Mouse (Mus musculus): Measurements from ENCODE around the gene Taf12. TPM values are rescaled to one million over a fixed set of nuclear protein-coding genes. Genes with fewer than 3 reads are reported as not detected.
A peak's percentile ranks its signal among the peaks of the same experiment; 100 is the strongest.
"Not testable (repeated sequence)": the region's sequence is repeated elsewhere in the genome, so short reads cannot be mapped to it uniquely, and the experiment has no call there.

Gene Taf12
- polyA plus RNA-seq, 1 experiment from 2014 or later = 39.8 TPM

DNA sequence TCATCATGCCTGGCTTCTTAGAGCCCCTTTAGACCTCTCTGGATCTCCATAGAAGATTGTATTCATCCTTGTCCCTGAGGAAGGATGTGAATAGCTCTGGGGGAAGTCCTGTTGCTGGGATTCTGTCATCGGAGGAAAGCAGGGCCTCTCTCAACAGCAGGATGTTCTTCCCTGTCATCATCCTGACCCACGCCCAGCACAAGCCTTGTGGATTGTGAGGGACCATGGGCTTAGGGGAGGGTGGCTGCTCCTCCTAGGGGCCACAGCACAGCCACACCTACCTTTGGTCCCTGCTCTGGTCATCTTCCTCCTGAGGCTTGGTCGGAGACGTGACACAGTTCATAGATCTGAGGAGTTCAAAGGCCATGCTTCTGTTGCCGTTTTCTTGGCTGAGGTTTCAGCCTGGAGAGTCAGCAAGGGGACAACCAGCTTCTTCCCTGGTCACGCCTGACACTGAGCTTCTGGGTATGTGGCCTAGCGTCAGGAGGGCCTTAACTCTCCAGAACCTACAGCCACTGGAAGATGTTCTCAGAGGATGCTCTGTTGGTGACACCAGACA lies 19.6 kb downstream of the Taf12 start:
- no peaks in the 10 kb centered on the region for H3K27me3 ChIP-seq (replicated peaks; ENCODE audit: control insufficient read depth, insufficient read depth, low read length)
- no peaks in the 10 kb centered on the region for H3K4me1 ChIP-seq (ENCODE audit: control insufficient read depth, insufficient read depth, low read length)
- H3K4me3 ChIP-seq (ENCODE audit: low read length) = no peak overlapping the region
- WGBS = 76% methylated on average over 7 of the region's 7 CpGs
- H3K36me3 ChIP-seq (ENCODE audit: control insufficient read depth, insufficient read depth, low read length) = peaks cover 9% of the 10 kb centered on the region
- H3K27ac ChIP-seq (ENCODE audit: low read length) = no peak overlapping the region
- H3K9me3 ChIP-seq (ENCODE audit: control insufficient read depth, low read length) = no peaks in the 10 kb centered on the region
- no peak overlapping the region for H3K9ac ChIP-seq (ENCODE audit: low read depth, low read length)
- H3K4me2 ChIP-seq (ENCODE audit: low read depth, low read length) = no peak overlapping the region
- 0 out of 2 replicates have a peak, but pooled peaks have one; percentile 33 for ATAC-seq

- Histone ChIP-seq H3K4me1 (ENCODE audit: control insufficient read depth, insufficient read depth, low read length) (no peaks in the 10 kb centered on the region), H3K27ac (ENCODE audit: low read length) (no peak overlapping the region), H3K9me3 (ENCODE audit: control insufficient read depth, low read length) (no peaks in the 10 kb centered on the region), H3K9ac (ENCODE audit: low read depth, low read length) (no peak overlapping the region), H3K36me3 (ENCODE audit: control insufficient read depth, insufficient read depth, low read length) (peaks cover 8% of the 10 kb centered on the region), H3K4me3 (ENCODE audit: low read length) (no peak overlapping the region), H3K4me2 (ENCODE audit: low read depth, low read length) (no peak overlapping the region), H3K27me3 (replicated peaks; ENCODE audit: control insufficient read depth, insufficient read depth, low read length) (no peaks in the 10 kb centered on the region)
- ATAC-seq = no peak
- WGBS = 48% methylated on average over 8 of the region's 8 CpGs
Measured at GRCm38 (mm10) chr4:132295696-132296390, 21.7 kb downstream of the Taf12 start.

- Histone ChIP-seq H3K27ac (ENCODE audit: low read length) (no peak overlapping the region), H3K4me1 (ENCODE audit: control insufficient read depth, insufficient read depth, low read length) (peaks cover 5% of the 10 kb centered on the region), H3K4me2 (ENCODE audit: low read depth, low read length) (no peak overlapping the region), H3K27me3 (replicated peaks; ENCODE audit: control insufficient read depth, insufficient read depth, low read length) (no peaks in the 10 kb centered on the region), H3K36me3 (ENCODE audit: control insufficient read depth, insufficient read depth, low read length) (no peaks in the 10 kb centered on the region), H3K9me3 (ENCODE audit: control insufficient read depth, low read length) (no peaks in the 10 kb centered on the region), H3K9ac (ENCODE audit: low read depth, low read length) (no peak overlapping the region), H3K4me3 (ENCODE audit: low read length) (no peak overlapping the region)
- no peak for ATAC-seq
- WGBS = 74% methylated on average over 1 of the region's 1 CpGs
Measured at GRCm38 (mm10) chr4:132299849-132300248, 25.7 kb downstream of the Taf12 start.

DNA sequence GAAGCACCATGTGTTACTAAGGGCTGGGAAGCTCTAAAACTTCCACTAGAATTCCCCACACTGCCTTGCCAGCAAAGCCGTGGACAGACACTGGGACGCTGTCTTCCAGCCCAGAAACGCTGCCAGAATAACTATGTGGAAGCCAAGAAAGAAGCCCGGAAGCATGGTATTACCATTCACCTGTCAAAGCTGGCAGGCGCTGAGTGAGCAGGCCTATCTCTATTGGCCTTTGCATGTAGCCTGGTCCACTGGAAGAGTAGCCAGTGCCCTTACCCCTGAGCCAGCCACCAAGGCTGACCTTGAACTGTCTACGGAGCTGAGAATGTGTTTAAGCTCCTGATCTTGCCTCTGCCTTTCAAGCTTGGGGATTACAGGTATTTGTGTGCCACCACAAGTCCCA lies 27.3 kb downstream of the Taf12 start:
- no peak overlapping the region for H3K27ac ChIP-seq (ENCODE audit: low read length)
- no peaks in the 10 kb centered on the region for H3K27me3 ChIP-seq (replicated peaks; ENCODE audit: control insufficient read depth, insufficient read depth, low read length)
- no peak for ATAC-seq
- H3K4me2 ChIP-seq (ENCODE audit: low read depth, low read length) = no peak overlapping the region
- H3K4me3 ChIP-seq (ENCODE audit: low read length) = no peak overlapping the region
- peaks cover 5% of the 10 kb centered on the region for H3K4me1 ChIP-seq (ENCODE audit: control insufficient read depth, insufficient read depth, low read length)
- no peaks in the 10 kb centered on the region for H3K36me3 ChIP-seq (ENCODE audit: control insufficient read depth, insufficient read depth, low read length)
- H3K9me3 ChIP-seq (ENCODE audit: control insufficient read depth, low read length) = no peaks in the 10 kb centered on the region
- H3K9ac ChIP-seq (ENCODE audit: low read depth, low read length) = no peak overlapping the region
- 86% methylated on average over 6 of the region's 6 CpGs for WGBS

DNA sequence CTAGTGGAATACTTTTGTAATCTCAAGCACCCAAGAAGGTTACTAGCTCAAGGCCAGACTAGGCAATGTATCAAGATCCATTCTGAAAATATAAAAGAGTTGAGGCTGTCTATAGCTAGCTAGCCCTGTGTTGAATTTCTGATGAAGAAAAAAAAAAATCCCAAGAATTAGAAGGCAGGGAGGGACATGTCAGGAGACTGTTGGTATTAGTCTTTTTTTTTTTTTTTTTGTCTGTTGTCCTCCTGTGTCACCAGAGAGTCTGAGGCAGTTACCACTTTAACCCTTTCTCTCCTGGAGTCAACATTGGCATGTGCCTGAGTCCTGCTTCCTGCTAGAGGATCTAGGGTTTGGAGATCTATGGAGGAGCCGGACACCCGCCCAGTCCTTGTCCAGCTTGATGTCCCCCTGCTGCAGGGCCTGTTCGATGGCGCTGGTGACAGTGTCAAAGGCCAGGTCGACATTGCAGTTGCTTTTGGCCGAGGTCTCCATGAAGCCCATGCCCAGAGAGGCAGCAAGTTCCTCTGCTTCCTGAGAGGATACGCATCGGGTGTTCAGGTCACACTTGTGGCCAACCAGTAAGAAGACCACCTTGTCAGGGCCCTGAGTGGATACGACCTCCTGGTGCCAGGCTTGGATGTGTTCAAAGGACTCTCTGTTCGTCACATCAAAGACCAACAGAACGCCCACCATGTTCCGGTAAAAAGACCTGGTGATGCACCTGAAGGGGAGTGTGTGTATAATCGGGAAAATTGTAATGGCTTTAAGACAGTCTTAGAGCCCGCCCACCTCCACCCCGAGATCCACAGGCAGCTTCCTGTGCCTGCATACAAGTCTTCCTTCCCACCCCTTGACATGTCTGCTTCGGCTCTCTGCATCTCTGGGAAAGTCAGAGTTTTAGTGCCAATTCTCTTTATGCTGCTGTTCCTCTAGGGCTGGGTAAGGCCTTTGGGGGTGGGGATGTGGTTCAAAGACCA lies 28.1 kb downstream of the Taf12 start:
- H3K27me3 ChIP-seq (replicated peaks; ENCODE audit: control insufficient read depth, insufficient read depth, low read length) = no peaks in the 10 kb centered on the region
- H3K9me3 ChIP-seq (ENCODE audit: control insufficient read depth, low read length) = no peaks in the 10 kb centered on the region
- H3K4me2 ChIP-seq (ENCODE audit: low read depth, low read length) = peak overlapping the region; percentile 78
- H3K36me3 ChIP-seq (ENCODE audit: control insufficient read depth, insufficient read depth, low read length) = no peaks in the 10 kb centered on the region
- peak; percentile 7; the same call in 1 of the 2 replicates for ATAC-seq
- peak overlapping the region; percentile 77 for H3K9ac ChIP-seq (ENCODE audit: low read depth, low read length)
- H3K27ac ChIP-seq (ENCODE audit: low read length) = peak overlapping the region; percentile 59; the same call in 1 of the 2 replicates
- peak overlapping the region; percentile 60 for H3K4me3 ChIP-seq (ENCODE audit: low read length)
- 64% methylated on average over 16 of the region's 16 CpGs for WGBS
- peaks cover 5% of the 10 kb centered on the region for H3K4me1 ChIP-seq (ENCODE audit: control insufficient read depth, insufficient read depth, low read length)

- peak within 1 kb of the TSS; percentile 59; the same call in 1 of the 2 replicates for H3K27ac ChIP-seq (ENCODE audit: low read length)
- peaks cover 5% of the 10 kb centered on the region for H3K4me1 ChIP-seq (ENCODE audit: control insufficient read depth, insufficient read depth, low read length)
- H3K27me3 ChIP-seq (replicated peaks; ENCODE audit: control insufficient read depth, insufficient read depth, low read length) = no peaks in the 10 kb centered on the region
- H3K4me2 ChIP-seq (ENCODE audit: low read depth, low read length) = peak within 1 kb of the TSS; percentile 78
- no peaks in the 10 kb centered on the region for H3K36me3 ChIP-seq (ENCODE audit: control insufficient read depth, insufficient read depth, low read length)
- H3K4me3 ChIP-seq (ENCODE audit: low read length) = peak within 1 kb of the TSS; percentile 60
- 2% methylated on average over 31 of the region's 31 CpGs for WGBS
- ATAC-seq = peak; percentile 72
- H3K9me3 ChIP-seq (ENCODE audit: control insufficient read depth, low read length) = no peaks in the 10 kb centered on the region
- H3K9ac ChIP-seq (ENCODE audit: low read depth, low read length) = peak within 1 kb of the TSS; percentile 77
Measured at GRCm38 (mm10) chr4:132302939-132303479, 28.8 kb downstream of the Taf12 start, which contains the start of gene Rab42. Gene Rab42, minus strand, starts transcription at chr4:132303385.

GRCm38 (mm10) chr4:132303484-132303883 lies 29.3 kb downstream of the Taf12 start:
- peak overlapping the region; percentile 77 for H3K9ac ChIP-seq (ENCODE audit: low read depth, low read length)
- ATAC-seq; H3K9me3 ChIP-seq (ENCODE audit: control insufficient read depth, low read length); H3K27ac ChIP-seq (ENCODE audit: low read length); H3K27me3 ChIP-seq (replicated peaks; ENCODE audit: control insufficient read depth, insufficient read depth, low read length); H3K4me1 ChIP-seq (ENCODE audit: control insufficient read depth, insufficient read depth, low read length); H3K36me3 ChIP-seq (ENCODE audit: control insufficient read depth, insufficient read depth, low read length): not testable (repeated sequence)
- H3K4me3 ChIP-seq (ENCODE audit: low read length) = peak overlapping the region; percentile 60
- WGBS = 41% methylated on average over 6 of the region's 6 CpGs
- H3K4me2 ChIP-seq (ENCODE audit: low read depth, low read length) = peak overlapping the region; percentile 78

DNA sequence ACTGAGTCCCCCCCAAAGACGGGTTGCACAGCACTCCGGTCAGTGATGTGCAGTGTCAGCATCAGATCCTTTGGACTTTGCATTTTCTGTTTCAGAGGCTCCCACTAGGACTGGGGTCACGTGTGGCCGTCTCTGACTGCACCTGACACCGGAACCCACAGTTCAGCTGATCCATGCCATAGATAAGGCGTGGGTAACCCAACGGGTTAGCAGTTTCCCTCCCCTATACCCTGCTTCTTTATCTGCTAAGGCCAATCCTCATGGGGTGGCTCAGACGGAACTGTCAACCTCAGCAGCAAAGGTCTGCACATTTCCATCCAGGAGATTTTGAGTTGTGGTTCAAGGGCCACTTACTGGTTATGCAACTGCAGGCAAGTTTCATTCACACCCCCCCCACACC lies 31.1 kb downstream of the Taf12 start:
- peaks cover 5% of the 10 kb centered on the region; the same call in 1 of the 2 replicates for H3K36me3 ChIP-seq (ENCODE audit: control insufficient read depth, insufficient read depth, low read length)
- no peak overlapping the region for H3K9ac ChIP-seq (ENCODE audit: low read depth, low read length)
- ATAC-seq = peak; percentile 22
- no peaks in the 10 kb centered on the region for H3K27me3 ChIP-seq (replicated peaks; ENCODE audit: control insufficient read depth, insufficient read depth, low read length)
- H3K9me3 ChIP-seq (ENCODE audit: control insufficient read depth, low read length) = no peaks in the 10 kb centered on the region
- H3K4me3 ChIP-seq (ENCODE audit: low read length) = no peak overlapping the region
- 75% methylated on average over 8 of the region's 8 CpGs for WGBS
- H3K27ac ChIP-seq (ENCODE audit: low read length) = 0 out of 2 replicates have a peak overlapping the region, but pooled peaks have one; percentile 43
- no peak overlapping the region for H3K4me2 ChIP-seq (ENCODE audit: low read depth, low read length)
- peaks cover 11% of the 10 kb centered on the region for H3K4me1 ChIP-seq (ENCODE audit: control insufficient read depth, insufficient read depth, low read length)

DNA sequence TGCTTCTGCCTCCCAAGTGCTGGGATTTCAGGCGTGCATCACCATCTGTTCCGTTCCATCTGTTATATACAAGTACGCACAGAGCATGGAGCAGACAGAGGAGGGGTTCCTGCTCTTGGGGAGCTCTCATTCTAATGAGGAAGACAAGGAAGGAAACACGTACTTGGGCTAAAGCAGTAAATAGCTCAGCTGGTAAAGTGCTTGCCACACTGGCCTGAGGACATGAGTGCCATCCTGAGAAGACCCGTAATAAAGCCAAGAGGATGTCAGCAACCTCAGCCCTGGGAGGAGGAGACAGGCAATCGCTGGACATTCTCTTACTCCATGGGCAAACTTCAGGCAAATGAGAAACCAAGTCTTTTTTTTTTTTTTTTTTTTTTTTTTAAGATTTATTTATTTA lies 31.8 kb downstream of the Taf12 start:
- peaks cover 11% of the 10 kb centered on the region; the same call in 1 of the 2 replicates for H3K36me3 ChIP-seq (ENCODE audit: control insufficient read depth, insufficient read depth, low read length)
- H3K9ac ChIP-seq (ENCODE audit: low read depth, low read length) = no peak overlapping the region
- 69% methylated on average over 6 of the region's 6 CpGs for WGBS
- no peaks in the 10 kb centered on the region for H3K9me3 ChIP-seq (ENCODE audit: control insufficient read depth, low read length)
- no peak overlapping the region for H3K4me2 ChIP-seq (ENCODE audit: low read depth, low read length)
- no peak overlapping the region for H3K4me3 ChIP-seq (ENCODE audit: low read length)
- H3K4me1 ChIP-seq (ENCODE audit: control insufficient read depth, insufficient read depth, low read length) = peaks cover 11% of the 10 kb centered on the region
- no peak overlapping the region; the same call in 1 of the 2 replicates for H3K27ac ChIP-seq (ENCODE audit: low read length)
- no peak for ATAC-seq
- H3K27me3 ChIP-seq (replicated peaks; ENCODE audit: control insufficient read depth, insufficient read depth, low read length) = no peaks in the 10 kb centered on the region

Data from intestine, embryonic 16.5 days (tissue).